Mouse (Mus musculus): Measurements from ENCODE around the gene Olfr194. TPM values are rescaled to one million over a fixed set of nuclear protein-coding genes. Genes with fewer than 3 reads are reported as not detected.
"Not testable (repeated sequence)": the region's sequence is repeated elsewhere in the genome, so short reads cannot be mapped to it uniquely, and the experiment has no call there.

Olfr194 gene
- polyA plus RNA-seq, 1 experiment from 2014 or later: not detected

DNA sequence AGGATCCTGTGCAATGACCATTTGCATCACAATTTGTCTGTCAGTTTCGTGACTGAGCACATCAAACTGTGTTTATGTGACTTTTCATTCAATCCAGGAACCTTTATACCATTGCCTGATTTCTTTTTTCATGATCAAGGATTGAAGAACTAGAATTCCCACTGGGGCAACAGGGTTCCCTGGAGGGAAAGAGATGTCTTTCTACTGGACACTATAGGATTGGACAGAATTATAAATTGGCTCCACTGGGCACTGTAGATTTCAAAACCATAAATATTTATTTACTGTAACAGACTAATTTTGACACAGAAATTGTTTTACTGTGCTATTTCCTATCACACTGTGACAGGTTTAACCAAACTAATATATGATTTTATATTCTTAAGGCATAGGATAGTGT, 31.1 kb downstream of the Olfr194 start, which contains the start of gene Olfr191:
TSS of gene Olfr191 (minus strand) at position 101 of the 400 bp plus-strand sequence.
- not testable (repeated sequence) for H3K9ac ChIP-seq (ENCODE audit: low read depth, low read length); H3K27me3 ChIP-seq (ENCODE audit: control insufficient read depth, insufficient read depth, low read length); ATAC-seq (replicated peaks; ENCODE audit: insufficient number of reproducible peaks, low FRiP score, low TSS enrichment); H3K9me3 ChIP-seq (replicated peaks; ENCODE audit: control insufficient read depth, low read length); H3K4me2 ChIP-seq; H3K4me1 ChIP-seq (ENCODE audit: control insufficient read depth, insufficient read depth, low read length); H3K4me3 ChIP-seq (ENCODE audit: low read depth, low read length); H3K36me3 ChIP-seq (ENCODE audit: control insufficient read depth, insufficient read depth, low read length); H3K27ac ChIP-seq (ENCODE audit: low read depth, low read length)
- 48% methylated on average over 1 of the region's 1 CpGs for WGBS (ENCODE audit: insufficient replicate concordance)

DNA sequence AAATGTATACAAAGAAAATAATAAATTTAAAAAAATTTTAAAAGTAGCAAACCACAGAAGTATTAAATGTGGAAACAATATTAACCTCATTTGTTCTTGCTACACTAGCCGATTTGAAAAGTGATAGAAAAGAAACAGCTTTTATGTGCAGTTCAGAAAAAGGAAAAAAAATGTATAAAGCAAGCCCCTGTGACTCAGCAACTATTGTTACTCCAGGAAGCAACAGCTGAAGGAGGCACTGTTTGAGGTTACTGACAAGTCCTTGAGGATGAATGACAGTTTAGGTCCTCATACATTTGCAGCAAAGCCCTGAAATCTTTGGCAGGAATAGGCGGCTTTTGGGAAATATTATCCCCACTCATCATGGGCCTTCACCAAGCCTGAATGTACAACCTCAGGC, 39.8 kb downstream of the Olfr194 start:
- WGBS (ENCODE audit: insufficient replicate concordance): 82% methylated on average over 2 of the region's 2 CpGs

DNA sequence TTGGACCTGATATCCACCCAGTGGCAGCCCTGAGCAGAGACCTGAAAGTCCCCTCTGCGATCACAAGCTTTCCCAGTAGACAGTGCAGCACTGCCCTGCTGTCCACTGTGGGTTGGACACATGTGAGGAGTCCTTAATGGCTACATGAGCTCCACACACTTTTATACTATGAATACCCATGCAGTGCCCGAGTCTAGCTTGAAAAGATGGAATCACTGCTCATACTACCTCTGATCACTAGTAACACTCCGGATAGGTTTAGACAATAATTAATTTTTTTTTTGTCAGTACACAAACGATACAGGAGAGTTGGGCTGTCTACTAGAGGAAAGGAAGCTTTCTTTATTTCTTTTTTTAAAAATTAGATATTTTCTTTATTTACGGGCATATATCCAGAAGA, 43.0 kb downstream of the Olfr194 start, which contains the start of gene Olfr190:
TSS of gene Olfr190 (minus strand) at position 101 of the 400 bp plus-strand sequence.
- Histone ChIP-seq H3K27me3 (ENCODE audit: control insufficient read depth, insufficient read depth, low read length) (no peaks in the 10 kb centered on the region), H3K4me1 (ENCODE audit: control insufficient read depth, insufficient read depth, low read length) (no peaks in the 10 kb centered on the region), H3K4me3 (ENCODE audit: low read depth, low read length) (no peak within 1 kb of the TSS), H3K9me3 (replicated peaks; ENCODE audit: control insufficient read depth, low read length) (no peaks in the 10 kb centered on the region), H3K4me2 (no peak within 1 kb of the TSS), H3K27ac (ENCODE audit: low read depth, low read length) (no peak within 1 kb of the TSS), H3K36me3 (ENCODE audit: control insufficient read depth, insufficient read depth, low read length) (no peaks in the 10 kb centered on the region), H3K9ac (ENCODE audit: low read depth, low read length) (no peak within 1 kb of the TSS)
- 82% methylated on average over 5 of the region's 5 CpGs for WGBS (ENCODE audit: insufficient replicate concordance)
- no peak for ATAC-seq (replicated peaks; ENCODE audit: insufficient number of reproducible peaks, low FRiP score, low TSS enrichment)

More for the DNA sequence above, 39.8 kb downstream of the Olfr194 start:
- H3K27ac ChIP-seq (ENCODE audit: low read depth, low read length); H3K27me3 ChIP-seq (ENCODE audit: control insufficient read depth, insufficient read depth, low read length); H3K4me1 ChIP-seq (ENCODE audit: control insufficient read depth, insufficient read depth, low read length); H3K9ac ChIP-seq (ENCODE audit: low read depth, low read length); H3K4me3 ChIP-seq (ENCODE audit: low read depth, low read length); H3K4me2 ChIP-seq; H3K36me3 ChIP-seq (ENCODE audit: control insufficient read depth, insufficient read depth, low read length); H3K9me3 ChIP-seq (replicated peaks; ENCODE audit: control insufficient read depth, low read length); ATAC-seq (replicated peaks; ENCODE audit: insufficient number of reproducible peaks, low FRiP score, low TSS enrichment): not testable (repeated sequence)

DNA sequence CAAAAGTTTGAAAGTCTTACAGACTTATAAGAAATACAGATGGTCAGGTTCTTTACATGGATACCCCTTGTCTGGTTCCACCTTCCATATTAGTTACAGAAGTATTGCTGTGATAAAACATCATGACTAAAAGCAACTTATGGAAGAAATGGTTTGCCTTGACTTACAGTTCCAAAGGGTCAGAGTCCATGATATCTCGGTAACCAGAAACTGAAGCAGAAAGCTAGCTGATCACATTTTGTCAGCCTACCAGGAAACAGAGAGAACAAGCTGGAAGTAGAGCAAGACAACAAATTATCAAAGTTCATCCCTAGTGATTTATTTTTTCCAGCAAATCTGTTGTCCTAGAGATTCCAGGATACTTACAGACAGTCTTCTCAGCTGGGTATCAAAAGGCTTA, 47.3 kb downstream of the Olfr194 start:
- 81% methylated on average over 1 of the region's 1 CpGs for WGBS (ENCODE audit: insufficient replicate concordance)

DNA sequence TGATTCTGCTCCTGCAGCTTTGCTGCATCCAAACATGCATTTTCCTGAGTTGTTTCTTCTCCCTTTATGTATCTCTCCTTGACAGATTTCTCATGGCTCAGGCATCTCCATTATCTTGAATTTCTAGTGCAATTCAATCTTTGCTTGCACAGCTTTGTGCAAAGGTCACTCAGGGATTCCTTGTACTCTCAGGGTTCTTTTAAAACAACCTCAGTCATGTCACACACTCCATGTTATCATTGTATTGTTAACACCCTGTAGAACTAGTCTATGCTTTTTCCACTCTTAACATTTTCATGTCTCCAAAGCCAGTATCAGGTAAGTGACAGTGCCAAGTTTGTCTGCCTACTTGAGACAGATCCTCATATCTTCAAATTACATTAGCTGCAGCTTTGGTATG, 49.1 kb downstream of the Olfr194 start:
- Histone ChIP-seq H3K27ac (ENCODE audit: low read depth, low read length) (no peak overlapping the region), H3K4me3 (ENCODE audit: low read depth, low read length) (no peak overlapping the region), H3K27me3 (ENCODE audit: control insufficient read depth, insufficient read depth, low read length) (no peaks in the 10 kb centered on the region), H3K36me3 (ENCODE audit: control insufficient read depth, insufficient read depth, low read length) (no peaks in the 10 kb centered on the region), H3K4me2 (no peak overlapping the region), H3K4me1 (ENCODE audit: control insufficient read depth, insufficient read depth, low read length) (no peaks in the 10 kb centered on the region), H3K9me3 (replicated peaks; ENCODE audit: control insufficient read depth, low read length) (no peaks in the 10 kb centered on the region), H3K9ac (ENCODE audit: low read depth, low read length) (no peak overlapping the region)
- ATAC-seq (replicated peaks; ENCODE audit: insufficient number of reproducible peaks, low FRiP score, low TSS enrichment): no peak

More for the DNA sequence above, 47.3 kb downstream of the Olfr194 start:
- no peaks in the 10 kb centered on the region for H3K36me3 ChIP-seq (ENCODE audit: control insufficient read depth, insufficient read depth, low read length)
- H3K4me2 ChIP-seq: no peak overlapping the region
- H3K27ac ChIP-seq (ENCODE audit: low read depth, low read length): no peak overlapping the region
- no peak overlapping the region for H3K4me3 ChIP-seq (ENCODE audit: low read depth, low read length)
- no peak overlapping the region for H3K9ac ChIP-seq (ENCODE audit: low read depth, low read length)
- H3K9me3 ChIP-seq (replicated peaks; ENCODE audit: control insufficient read depth, low read length): no peaks in the 10 kb centered on the region
- ATAC-seq (replicated peaks; ENCODE audit: insufficient number of reproducible peaks, low FRiP score, low TSS enrichment): no peak
- H3K4me1 ChIP-seq (ENCODE audit: control insufficient read depth, insufficient read depth, low read length): no peaks in the 10 kb centered on the region
- no peaks in the 10 kb centered on the region for H3K27me3 ChIP-seq (ENCODE audit: control insufficient read depth, insufficient read depth, low read length)

Other genes with a start within 250 kb of the Olfr194 start
- not detected in 2 replicates for gene Olfr177, start 246.3 kb downstream of the Olfr194 start, polyA plus RNA-seq (2014; fragmentation: Nextera tagmentation; extraction: Ambion mirVana)
- not detected in 2 replicates for gene Olfr178, start 229.0 kb downstream of the Olfr194 start, polyA plus RNA-seq (2014; fragmentation: Nextera tagmentation; extraction: Ambion mirVana)
- gene Olfr181, start 192.3 kb downstream of the Olfr194 start, polyA plus RNA-seq (2014; fragmentation: Nextera tagmentation; extraction: Ambion mirVana): not detected in 2 replicates
- gene Olfr180, start 191.7 kb downstream of the Olfr194 start, polyA plus RNA-seq (2014; fragmentation: Nextera tagmentation; extraction: Ambion mirVana): not detected in 2 replicates
- gene Olfr183, start 125.7 kb downstream of the Olfr194 start, polyA plus RNA-seq (2014; fragmentation: Nextera tagmentation; extraction: Ambion mirVana): not detected in 2 replicates
- not detected in 2 replicates for gene Olfr186, start 90.8 kb downstream of the Olfr194 start, polyA plus RNA-seq (2014; fragmentation: Nextera tagmentation; extraction: Ambion mirVana)
- gene Olfr187, start 81.3 kb downstream of the Olfr194 start, polyA plus RNA-seq (2014; fragmentation: Nextera tagmentation; extraction: Ambion mirVana): not detected in 2 replicates
- not detected in 2 replicates for gene Olfr190, start 43.1 kb downstream of the Olfr194 start, polyA plus RNA-seq (2014; fragmentation: Nextera tagmentation; extraction: Ambion mirVana)
- not detected in 2 replicates for gene Olfr191, start 31.2 kb downstream of the Olfr194 start, polyA plus RNA-seq (2014; fragmentation: Nextera tagmentation; extraction: Ambion mirVana)
- gene Olfr193, start 9.2 kb downstream of the Olfr194 start, polyA plus RNA-seq (2014; fragmentation: Nextera tagmentation; extraction: Ambion mirVana): not detected in 2 replicates
- gene Olfr195, start 26.0 kb upstream of the Olfr194 start, polyA plus RNA-seq (2014; fragmentation: Nextera tagmentation; extraction: Ambion mirVana): not detected in 2 replicates
- not detected in 2 replicates for gene Olfr196, start 49.4 kb upstream of the Olfr194 start, polyA plus RNA-seq (2014; fragmentation: Nextera tagmentation; extraction: Ambion mirVana)
- gene Olfr198, start 82.5 kb upstream of the Olfr194 start, polyA plus RNA-seq (2014; fragmentation: Nextera tagmentation; extraction: Ambion mirVana): not detected in 2 replicates
- gene Olfr199, start 98.7 kb upstream of the Olfr194 start, polyA plus RNA-seq (2014; fragmentation: Nextera tagmentation; extraction: Ambion mirVana): not detected in 2 replicates
- gene Olfr201, start 151.6 kb upstream of the Olfr194 start, polyA plus RNA-seq (2014; fragmentation: Nextera tagmentation; extraction: Ambion mirVana): not detected in 2 replicates
- not detected in 2 replicates for gene Olfr202, start 165.7 kb upstream of the Olfr194 start, polyA plus RNA-seq (2014; fragmentation: Nextera tagmentation; extraction: Ambion mirVana)
- gene Olfr203, start 177.8 kb upstream of the Olfr194 start, polyA plus RNA-seq (2014; fragmentation: Nextera tagmentation; extraction: Ambion mirVana): not detected in 2 replicates
- gene Olfr204, start 197.2 kb upstream of the Olfr194 start, polyA plus RNA-seq (2014; fragmentation: Nextera tagmentation; extraction: Ambion mirVana): not detected in 2 replicates
- gene Olfr205, start 210.1 kb upstream of the Olfr194 start, polyA plus RNA-seq (2014; fragmentation: Nextera tagmentation; extraction: Ambion mirVana): not detected in 2 replicates
- gene Olfr206, start 228.2 kb upstream of the Olfr194 start, polyA plus RNA-seq (2014; fragmentation: Nextera tagmentation; extraction: Ambion mirVana): not detected in 2 replicates
- not detected in 2 replicates for gene Olfr209, start 242.9 kb upstream of the Olfr194 start, polyA plus RNA-seq (2014; fragmentation: Nextera tagmentation; extraction: Ambion mirVana)

All from heart, embryonic 11.5 days (tissue).